Mouse (Mus musculus): ENCODE data around the gene Slc4a1. TPM values are rescaled to one million over a fixed set of nuclear protein-coding genes. Genes with fewer than 3 reads are reported as not detected.

Gene Slc4a1
- polyA plus RNA-seq (2021; fragmentation: Nextera tagmentation), result not detected in 2 replicates
- long read RNA-seq, experiment 1, result 0 reads
- long read RNA-seq, experiment 2, full-length matches to known transcripts, result 1 of 1 reads
- long read RNA-seq, experiment 2, partial matches to known transcripts, result 0 of 1 reads
- long read RNA-seq, experiment 2, other reads (novel, unspliced or antisense), result 0 of 1 reads

DNA sequence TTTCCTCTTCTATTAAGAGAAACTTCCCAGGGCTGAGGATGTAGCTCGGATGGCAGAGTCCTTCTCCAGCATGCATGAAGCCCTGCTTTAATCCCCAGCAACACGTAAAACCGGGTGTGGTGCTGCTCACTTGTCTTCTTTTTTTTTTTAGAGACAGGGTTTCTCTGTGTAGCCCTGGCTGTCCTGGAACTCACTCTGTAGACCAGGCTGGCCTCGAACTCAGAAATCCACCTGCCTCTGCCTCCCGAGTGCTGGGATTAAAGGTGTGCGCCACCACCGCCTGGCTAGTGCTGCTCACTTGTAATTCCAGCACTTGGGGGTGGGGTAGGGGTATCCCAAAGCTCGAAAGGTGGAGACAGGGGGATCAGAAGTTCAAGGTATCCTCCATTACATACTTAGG, at the start of gene Slc4a1:
TSS of gene Slc4a1 (minus strand) at position 101 of the 400 bp plus-strand sequence.

DNA sequence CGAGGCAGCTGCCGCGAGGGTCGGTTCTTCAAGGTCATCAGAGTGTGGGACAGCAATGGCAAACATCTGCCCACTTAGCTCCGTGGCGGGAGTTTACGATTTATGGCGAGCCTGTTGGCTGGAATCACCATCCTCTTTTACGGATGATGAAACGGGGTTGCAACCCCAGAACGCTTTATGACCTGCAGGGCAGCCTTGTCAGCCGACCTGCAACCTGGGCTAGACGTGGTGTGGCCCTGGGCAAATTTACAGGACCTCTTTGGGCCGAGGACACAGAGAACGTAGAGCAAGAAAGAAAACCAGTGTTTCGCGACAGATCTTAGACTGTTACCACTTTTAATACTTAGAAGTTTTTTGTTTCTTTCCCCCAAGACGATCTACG, 41.8 kb upstream of the Slc4a1 start, which contains the start of gene Slc25a39:
TSS of gene Slc25a39 (minus strand) at position 113 of the 382 bp plus-strand sequence.

DNA sequence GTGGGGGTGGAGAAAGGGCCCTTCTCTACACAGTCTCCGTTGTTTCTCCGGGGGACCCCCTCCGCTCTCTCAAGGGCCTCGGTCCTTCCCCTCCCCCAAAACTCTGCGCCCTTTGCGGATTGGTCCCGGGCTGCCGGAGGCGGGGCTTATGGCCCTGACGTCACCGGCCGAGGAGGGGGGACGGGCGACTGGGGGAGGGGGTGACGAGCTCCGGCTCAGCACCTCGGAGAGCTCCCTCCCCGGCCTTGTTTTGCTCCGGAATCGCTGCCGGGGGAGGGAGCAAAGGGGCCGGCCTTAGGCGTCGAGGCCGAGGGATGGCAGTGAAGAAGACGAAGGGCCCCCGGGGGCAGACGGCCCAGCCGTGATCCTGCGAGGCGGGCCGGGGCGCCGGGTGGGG, 27.2 kb upstream of the Slc4a1 start, which contains the start of gene Rundc3a:
TSS of gene Rundc3a (plus strand) at position 166 of the 397 bp plus-strand sequence.

DNA sequence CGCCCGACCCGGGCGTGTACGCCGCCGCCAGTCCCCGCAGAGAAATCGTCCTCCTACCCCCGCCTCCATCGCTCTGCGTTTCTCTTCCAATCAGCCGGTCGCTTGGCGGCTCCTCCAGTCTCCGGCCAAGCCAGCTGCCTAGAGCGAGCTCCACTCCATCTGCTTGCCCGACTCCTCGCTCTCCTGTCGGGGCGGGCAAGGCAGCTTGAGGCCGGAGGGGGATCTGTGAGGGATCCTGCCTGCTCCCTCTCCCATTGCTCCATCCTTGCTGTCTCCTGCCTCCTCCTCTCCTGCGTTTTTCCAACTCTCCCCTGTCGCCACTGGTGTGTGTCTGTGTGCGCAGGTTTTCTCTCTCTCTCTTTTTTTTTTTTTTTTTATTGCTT, 46.6 kb downstream of the Slc4a1 start, which contains the start of gene Ubtf:
TSS of gene Ubtf (minus strand) at position 333 of the 383 bp plus-strand sequence.

Small RNA genes lying within 50 kb of the gene (microRNA-seq; reads per million reads assigned to microRNA genes)
- gene Mir6930, result 0.64 reads per million

Other genes starting within 250 kb of the Slc4a1 start
- not detected in 2 replicates for gene Nags, start 220.7 kb downstream of the Slc4a1 start, polyA plus RNA-seq (2021; fragmentation: Nextera tagmentation)
- gene Tmem101, start 209.8 kb downstream of the Slc4a1 start, polyA plus RNA-seq (2021; fragmentation: Nextera tagmentation), result 47.2 and 48.5 TPM in 2 replicates
- 107 and 134 TPM in 2 replicates for gene Lsm12, start 180.9 kb downstream of the Slc4a1 start, polyA plus RNA-seq (2021; fragmentation: Nextera tagmentation)
- gene G6pc3, start 176.6 kb downstream of the Slc4a1 start, polyA plus RNA-seq (2021; fragmentation: Nextera tagmentation), result 29.6 and 35.3 TPM in 2 replicates
- 47.2 and 53.7 TPM in 2 replicates for gene Hdac5, start 136.0 kb downstream of the Slc4a1 start, polyA plus RNA-seq (2021; fragmentation: Nextera tagmentation)
- gene BC030867, start 117.3 kb downstream of the Slc4a1 start, polyA plus RNA-seq (2021; fragmentation: Nextera tagmentation), result 0.78 and 0.94 TPM in 2 replicates
- 0.85 and 1.0 TPM in 2 replicates for gene Asb16, start 97.5 kb downstream of the Slc4a1 start, polyA plus RNA-seq (2021; fragmentation: Nextera tagmentation)
- 78.0 and 93.2 TPM in 2 replicates for gene Tmub2, start 81.3 kb downstream of the Slc4a1 start, polyA plus RNA-seq (2021; fragmentation: Nextera tagmentation)
- 7.8 and 8.8 TPM in 2 replicates for gene Atxn7l3, start 69.6 kb downstream of the Slc4a1 start, polyA plus RNA-seq (2021; fragmentation: Nextera tagmentation)
- 40.1 and 42.9 TPM in 2 replicates for gene Ubtf, start 46.5 kb downstream of the Slc4a1 start, polyA plus RNA-seq (2021; fragmentation: Nextera tagmentation)
- 43.5 and 51.4 TPM in 2 replicates for gene Rundc3a, start 27.2 kb upstream of the Slc4a1 start, polyA plus RNA-seq (2021; fragmentation: Nextera tagmentation)
- 150 and 172 TPM in 2 replicates for gene Slc25a39, start 41.7 kb upstream of the Slc4a1 start, polyA plus RNA-seq (2021; fragmentation: Nextera tagmentation)
- gene Grn, start 64.1 kb upstream of the Slc4a1 start, polyA plus RNA-seq (2021; fragmentation: Nextera tagmentation), result 48.7 and 49.4 TPM in 2 replicates
- gene Fam171a2, start 81.5 kb upstream of the Slc4a1 start, polyA plus RNA-seq (2021; fragmentation: Nextera tagmentation), result 1.1 and 2.2 TPM in 2 replicates
- gene Itga2b, start 103.9 kb upstream of the Slc4a1 start, polyA plus RNA-seq (2021; fragmentation: Nextera tagmentation), result 3.1 and 3.8 TPM in 2 replicates
- gene Gpatch8, start 190.2 kb upstream of the Slc4a1 start, polyA plus RNA-seq (2021; fragmentation: Nextera tagmentation), result 25.4 and 27.5 TPM in 2 replicates
- 4.4 and 8.1 TPM in 2 replicates for gene Gm11627, start 213.3 kb upstream of the Slc4a1 start, polyA plus RNA-seq (2021; fragmentation: Nextera tagmentation)
- 0.64 and 1.2 TPM in 2 replicates for gene Fzd2, start 238.2 kb upstream of the Slc4a1 start, polyA plus RNA-seq (2021; fragmentation: Nextera tagmentation)